Mouse (Mus musculus): ENCODE data around the gene Sigmar1. TPM values are rescaled to one million over a fixed set of nuclear protein-coding genes. Genes with fewer than 3 reads are reported as not detected.

Gene Sigmar1
- polyA plus RNA-seq, 1 experiment from 2014 or later: 43.3 TPM

GRCm38 (mm10) chr4:41756440-41756839 is 483 bp upstream of the Sigmar1 start:
- WGBS: 68% methylated on average over 8 of the region's 8 CpGs
- no peak for ATAC-seq

GRCm38 (mm10) chr4:41754797-41755337 is 1.1 kb downstream of the Sigmar1 start, which contains the start of gene Galt:
TSS of gene Galt (plus strand) at chr4:41755228.
- H3K4me1 ChIP-seq (ENCODE audit: insufficient read depth, low read depth, low read length): 0 out of 2 replicates have a peak, but pooled peaks cover 4% of the 10 kb centered on the region
- H3K27me3 ChIP-seq (replicated peaks; ENCODE audit: insufficient read depth, low read length): no peaks in the 10 kb centered on the region
- DNase-seq (ENCODE audit: low spot score) (no peak), ATAC-seq (peak; percentile 44)
- no peaks in the 10 kb centered on the region for H3K9me3 ChIP-seq (ENCODE audit: low read length)
- H3K27ac ChIP-seq (ENCODE audit: low read length): peak within 1 kb of the TSS; percentile 82
- WGBS: 11% methylated on average over 14 of the region's 14 CpGs
- H3K36me3 ChIP-seq (ENCODE audit: insufficient read depth, low read length): no peaks in the 10 kb centered on the region
- peak within 1 kb of the TSS; percentile 55 for H3K4me3 ChIP-seq (ENCODE audit: low read depth, low read length)
- H3K4me2 ChIP-seq (replicated peaks; ENCODE audit: low read depth, low read length): peak within 1 kb of the TSS; percentile 92
- H3K9ac ChIP-seq (replicated peaks; ENCODE audit: low read depth): peak within 1 kb of the TSS; percentile 73
- TF ChIP-seq EP300 (IDR thresholded peaks at IDR 0.05): no peak
- TF ChIP-seq CTCF (IDR thresholded peaks at IDR 0.05): no peak

More at GRCm38 (mm10) chr4:41756440-41756839, 483 bp upstream of the Sigmar1 start:
- Histone ChIP-seq H3K9me3 (ENCODE audit: low read length) (no peaks in the 10 kb centered on the region), H3K4me1 (ENCODE audit: insufficient read depth, low read depth, low read length) (peaks cover 12% of the 10 kb centered on the region; the same call in 1 of the 2 replicates), H3K36me3 (ENCODE audit: insufficient read depth, low read length) (no peaks in the 10 kb centered on the region), H3K4me2 (replicated peaks; ENCODE audit: low read depth, low read length) (peak overlapping the region; percentile 92), H3K9ac (replicated peaks; ENCODE audit: low read depth) (no peak overlapping the region), H3K27me3 (replicated peaks; ENCODE audit: insufficient read depth, low read length) (no peaks in the 10 kb centered on the region), H3K4me3 (ENCODE audit: low read depth, low read length) (peak overlapping the region; percentile 55), H3K27ac (ENCODE audit: low read length) (no peak overlapping the region)
- DNase-seq (ENCODE audit: low spot score): no peak
- no peak for TF ChIP-seq EP300 (IDR thresholded peaks at IDR 0.05)
- no peak for TF ChIP-seq CTCF (IDR thresholded peaks at IDR 0.05)

- DNase-seq (ENCODE audit: low spot score) (no peak), ATAC-seq (no peak)
- peaks cover 5% of the 10 kb centered on the region; the same call in 1 of the 2 replicates for H3K4me1 ChIP-seq (ENCODE audit: insufficient read depth, low read depth, low read length)
- no peak overlapping the region for H3K9ac ChIP-seq (replicated peaks; ENCODE audit: low read depth)
- H3K27me3 ChIP-seq (replicated peaks; ENCODE audit: insufficient read depth, low read length): no peaks in the 10 kb centered on the region
- WGBS: 46% methylated on average over 1 of the region's 1 CpGs
- H3K27ac ChIP-seq (ENCODE audit: low read length): no peak overlapping the region
- H3K9me3 ChIP-seq (ENCODE audit: low read length): no peaks in the 10 kb centered on the region
- TF ChIP-seq CTCF (IDR thresholded peaks at IDR 0.05) (no peak), EP300 (IDR thresholded peaks at IDR 0.05) (no peak)
- H3K4me2 ChIP-seq (replicated peaks; ENCODE audit: low read depth, low read length): no peak overlapping the region
- no peaks in the 10 kb centered on the region for H3K36me3 ChIP-seq (ENCODE audit: insufficient read depth, low read length)
- no peak overlapping the region for H3K4me3 ChIP-seq (ENCODE audit: low read depth, low read length)
These were observed 10.9 kb downstream of the Sigmar1 start for GRCm38 (mm10) chr4:41745021-41745420.

- no peak overlapping the region for H3K9ac ChIP-seq (replicated peaks; ENCODE audit: low read depth)
- H3K27ac ChIP-seq (ENCODE audit: low read length): no peak overlapping the region
- no peaks in the 10 kb centered on the region for H3K27me3 ChIP-seq (replicated peaks; ENCODE audit: insufficient read depth, low read length)
- no peaks in the 10 kb centered on the region for H3K9me3 ChIP-seq (ENCODE audit: low read length)
- peaks cover 7% of the 10 kb centered on the region; the same call in 1 of the 2 replicates for H3K4me1 ChIP-seq (ENCODE audit: insufficient read depth, low read depth, low read length)
- H3K4me3 ChIP-seq (ENCODE audit: low read depth, low read length): no peak overlapping the region
- DNase-seq (ENCODE audit: low spot score) (no peak), ATAC-seq (no peak)
- 61% methylated on average over 2 of the region's 2 CpGs for WGBS
- no peaks in the 10 kb centered on the region for H3K36me3 ChIP-seq (ENCODE audit: insufficient read depth, low read length)
- H3K4me2 ChIP-seq (replicated peaks; ENCODE audit: low read depth, low read length): no peak overlapping the region
- TF ChIP-seq EP300 (IDR thresholded peaks at IDR 0.05) (no peak), CTCF (IDR thresholded peaks at IDR 0.05) (no peak)
These were observed 11.8 kb downstream of the Sigmar1 start for GRCm38 (mm10) chr4:41744131-41744530.

- peak overlapping the region; percentile 51 for H3K9ac ChIP-seq (replicated peaks; ENCODE audit: low read depth)
- peaks cover 7% of the 10 kb centered on the region; the same call in 1 of the 2 replicates for H3K4me1 ChIP-seq (ENCODE audit: insufficient read depth, low read depth, low read length)
- no peaks in the 10 kb centered on the region for H3K36me3 ChIP-seq (ENCODE audit: insufficient read depth, low read length)
- H3K27me3 ChIP-seq (replicated peaks; ENCODE audit: insufficient read depth, low read length): no peaks in the 10 kb centered on the region
- TF ChIP-seq CTCF (IDR thresholded peaks at IDR 0.05) (peak; percentile 37), EP300 (IDR thresholded peaks at IDR 0.05) (no peak)
- ATAC-seq (peak; percentile 98), DNase-seq (ENCODE audit: low spot score) (peak; percentile 95)
- H3K9me3 ChIP-seq (ENCODE audit: low read length): no peaks in the 10 kb centered on the region
- peak overlapping the region; percentile 56 for H3K4me3 ChIP-seq (ENCODE audit: low read depth, low read length)
- H3K4me2 ChIP-seq (replicated peaks; ENCODE audit: low read depth, low read length): peak overlapping the region; percentile 70
- peak overlapping the region; percentile 84 for H3K27ac ChIP-seq (ENCODE audit: low read length)
- under 1% methylated on average over 27 of the region's 27 CpGs for WGBS
These were observed 14.8 kb downstream of the Sigmar1 start for GRCm38 (mm10) chr4:41741158-41741560.

GRCm38 (mm10) chr4:41740380-41741157 is 15.4 kb downstream of the Sigmar1 start:
- Histone ChIP-seq H3K4me3 (ENCODE audit: low read depth, low read length) (peak overlapping the region; percentile 56), H3K4me2 (replicated peaks; ENCODE audit: low read depth, low read length) (peak overlapping the region; percentile 70), H3K27me3 (replicated peaks; ENCODE audit: insufficient read depth, low read length) (no peaks in the 10 kb centered on the region), H3K9ac (replicated peaks; ENCODE audit: low read depth) (peak overlapping the region; percentile 51), H3K9me3 (ENCODE audit: low read length) (no peaks in the 10 kb centered on the region), H3K36me3 (ENCODE audit: insufficient read depth, low read length) (no peaks in the 10 kb centered on the region), H3K27ac (ENCODE audit: low read length) (peak overlapping the region; percentile 84), H3K4me1 (ENCODE audit: insufficient read depth, low read depth, low read length) (peaks cover 7% of the 10 kb centered on the region; the same call in 1 of the 2 replicates)
- TF ChIP-seq EP300 (IDR thresholded peaks at IDR 0.05) (no peak), CTCF (IDR thresholded peaks at IDR 0.05) (peak; percentile 34)
- peak; percentile 28 for DNase-seq (ENCODE audit: low spot score)
- 3% methylated on average over 48 of the region's 48 CpGs for WGBS
- peak; percentile 80 for ATAC-seq

All from lung, postnatal 0 days (tissue).